Mouse (Mus musculus) retina, postnatal 7 days (tissue): ENCODE results near the gene Sp6.

ENCODE experiments used
- DNase-seq: peaks from one replicate; pipeline ENCODE4 v3.0.0-alpha.2; 2012; ENCODE audit warnings: low read depth, low spot score

Gene Sp6

DNA sequence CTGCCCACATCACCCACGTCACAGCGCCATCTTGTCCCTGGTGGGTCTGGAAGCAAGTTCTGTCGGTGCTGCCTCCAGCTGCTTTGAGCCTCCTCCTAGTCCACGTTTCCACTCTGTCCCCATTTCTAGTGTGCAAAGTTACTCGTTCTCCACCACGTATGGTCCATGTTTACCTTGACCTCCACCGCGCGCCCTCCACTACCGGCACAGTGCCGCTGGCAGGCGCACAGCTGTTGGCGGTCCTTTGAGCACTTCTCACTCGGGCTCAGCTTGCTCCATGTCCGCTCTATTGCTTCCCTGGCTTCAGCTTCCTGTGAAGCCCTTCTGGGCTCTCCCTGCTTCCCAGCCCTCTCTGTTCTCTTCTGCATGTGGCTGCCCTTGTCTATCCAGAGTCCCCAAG lies 31.7 kb upstream of the Sp6 start:
- no peak for DNase-seq

DNA sequence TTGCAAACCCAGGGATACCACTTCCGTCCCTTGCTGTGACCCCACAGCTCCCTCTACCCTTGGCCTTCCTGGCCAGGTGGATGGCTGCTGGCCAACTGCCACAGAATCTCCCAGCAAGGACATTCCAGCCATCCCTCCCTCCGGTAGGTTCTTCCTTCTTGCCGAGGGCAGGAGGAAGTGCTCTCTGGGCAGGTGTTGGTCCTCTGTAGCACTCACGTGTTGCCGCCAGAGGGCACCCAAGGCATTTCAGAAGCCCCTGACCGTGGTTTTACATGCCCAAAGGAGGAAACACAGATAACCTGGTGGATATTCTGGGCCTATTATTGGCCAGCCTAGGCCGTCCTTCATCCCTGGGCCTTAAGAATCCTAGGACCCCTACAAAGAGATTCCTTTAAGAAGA lies 30.8 kb upstream of the Sp6 start:
- peak; percentile 75 for DNase-seq

DNA sequence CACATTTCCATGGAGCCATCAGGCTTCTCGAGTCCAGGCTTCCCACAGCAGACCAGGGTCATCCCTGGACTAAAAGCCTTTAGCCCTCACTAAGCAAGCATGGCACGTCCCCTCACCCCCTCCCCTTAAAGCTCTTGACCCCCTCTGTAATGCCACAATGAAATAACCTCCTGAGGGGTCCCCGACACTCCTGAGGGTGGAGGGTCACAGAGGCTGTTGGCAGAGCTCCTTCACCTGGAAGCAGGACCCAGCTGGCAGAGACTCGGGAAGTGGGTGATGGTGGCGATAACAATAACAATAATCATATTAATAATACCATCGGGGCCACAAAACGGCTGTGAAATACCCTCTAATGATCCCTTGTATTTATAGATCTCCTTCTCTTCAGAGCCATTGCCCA lies 30.3 kb upstream of the Sp6 start, which contains the start of gene Sp2:
Sp2 (minus strand) TSS at position 101 of the 400 bp plus-strand sequence.
- DNase-seq, result no peak

DNA sequence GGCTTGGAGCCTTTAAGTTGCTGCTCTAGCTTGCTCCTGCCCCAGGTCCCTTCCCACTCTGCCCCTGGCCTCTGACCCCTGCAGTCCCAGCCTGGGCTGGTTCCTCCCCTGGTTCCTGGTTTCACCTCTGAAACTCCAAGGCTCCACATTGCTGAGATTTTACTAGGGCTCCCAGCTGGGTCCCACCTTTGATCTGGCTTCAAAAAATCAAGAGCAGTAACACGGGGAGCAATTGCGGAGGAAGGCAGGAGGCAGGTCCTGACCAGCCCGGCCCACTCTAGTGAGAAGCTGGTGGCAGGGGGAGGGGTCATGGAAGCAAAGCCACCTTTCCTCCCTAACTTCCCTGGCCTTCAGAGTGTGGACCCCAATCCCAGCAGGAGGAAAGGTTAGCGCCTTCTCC lies 28.3 kb upstream of the Sp6 start:
- DNase-seq, result no peak

DNA sequence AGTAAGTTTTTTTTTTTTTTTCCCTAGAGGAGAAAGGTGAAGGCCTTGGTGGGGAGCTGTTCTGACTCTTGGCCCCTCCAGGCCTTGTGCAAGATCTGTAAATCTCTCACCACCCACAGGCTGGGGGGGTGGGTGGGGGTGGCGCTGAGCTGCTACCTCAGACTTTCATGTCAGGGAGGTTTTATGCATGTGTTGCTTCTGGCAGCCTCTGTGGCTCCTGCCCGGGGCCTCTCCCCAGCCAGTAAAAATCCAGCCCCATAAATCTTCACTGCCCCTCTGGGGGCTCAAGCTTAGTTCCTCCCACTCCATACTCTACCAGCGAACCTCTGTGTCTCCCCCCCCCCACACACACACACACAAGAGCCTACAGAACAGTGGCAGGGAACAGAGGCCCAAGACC lies 26.7 kb upstream of the Sp6 start:
- no peak for DNase-seq

DNA sequence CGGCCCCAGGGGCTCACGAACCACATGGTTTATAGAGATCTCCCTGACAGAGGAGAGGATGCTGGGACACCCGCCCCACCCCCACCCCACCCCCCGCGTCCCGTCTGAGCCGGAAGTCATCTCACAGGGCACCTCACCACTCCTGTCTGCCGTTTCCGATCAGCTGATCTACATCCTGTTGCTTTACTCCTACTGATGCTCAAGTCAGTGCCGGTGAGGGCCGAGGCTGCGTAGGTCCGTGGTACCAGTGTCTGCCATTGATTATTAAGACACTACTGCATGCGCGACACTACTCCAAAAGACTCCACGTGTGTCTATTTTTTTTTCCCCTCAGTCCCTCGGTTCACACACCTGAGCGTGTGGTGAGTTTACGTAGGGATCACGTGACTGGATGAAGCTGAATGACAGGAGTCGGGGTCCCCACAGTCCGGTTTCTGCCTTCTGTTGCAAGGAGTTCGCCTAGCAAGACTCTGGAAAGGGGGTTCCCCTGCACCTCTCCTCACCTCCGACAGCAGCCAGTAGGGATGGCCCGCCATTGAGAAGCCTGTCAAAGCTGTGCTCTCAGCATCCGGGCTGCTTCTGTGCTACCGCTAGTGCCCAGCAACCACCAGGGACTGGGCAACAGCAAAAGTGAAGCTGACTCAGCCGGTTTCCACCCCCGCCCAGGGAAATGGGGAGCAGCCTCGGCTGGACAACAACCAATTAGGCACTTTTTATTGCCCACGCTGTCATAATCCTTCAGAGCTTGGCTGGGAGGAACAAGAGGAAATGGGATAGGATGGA lies 25.1 kb upstream of the Sp6 start:
- DNase-seq, result no peak

DNA sequence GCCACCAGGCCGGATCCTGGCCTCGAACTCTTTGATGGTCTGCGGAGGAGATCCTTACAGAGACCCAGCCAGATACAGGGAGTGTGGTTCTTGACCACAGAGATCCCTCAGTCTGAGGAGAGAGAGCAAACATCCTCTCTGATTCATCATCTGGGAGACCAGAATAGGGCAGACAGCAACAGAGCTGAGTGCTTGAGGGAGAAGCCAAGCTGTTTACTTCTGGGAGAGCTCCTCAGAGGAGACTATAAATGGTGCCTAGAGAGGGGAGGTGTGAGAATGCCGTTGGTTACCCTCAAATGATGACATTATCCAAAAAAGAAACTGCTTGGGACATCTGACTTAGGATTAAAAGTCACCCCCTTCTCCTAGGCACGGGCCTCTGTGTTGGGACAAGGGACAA lies 21.7 kb upstream of the Sp6 start:
- no peak for DNase-seq

DNA sequence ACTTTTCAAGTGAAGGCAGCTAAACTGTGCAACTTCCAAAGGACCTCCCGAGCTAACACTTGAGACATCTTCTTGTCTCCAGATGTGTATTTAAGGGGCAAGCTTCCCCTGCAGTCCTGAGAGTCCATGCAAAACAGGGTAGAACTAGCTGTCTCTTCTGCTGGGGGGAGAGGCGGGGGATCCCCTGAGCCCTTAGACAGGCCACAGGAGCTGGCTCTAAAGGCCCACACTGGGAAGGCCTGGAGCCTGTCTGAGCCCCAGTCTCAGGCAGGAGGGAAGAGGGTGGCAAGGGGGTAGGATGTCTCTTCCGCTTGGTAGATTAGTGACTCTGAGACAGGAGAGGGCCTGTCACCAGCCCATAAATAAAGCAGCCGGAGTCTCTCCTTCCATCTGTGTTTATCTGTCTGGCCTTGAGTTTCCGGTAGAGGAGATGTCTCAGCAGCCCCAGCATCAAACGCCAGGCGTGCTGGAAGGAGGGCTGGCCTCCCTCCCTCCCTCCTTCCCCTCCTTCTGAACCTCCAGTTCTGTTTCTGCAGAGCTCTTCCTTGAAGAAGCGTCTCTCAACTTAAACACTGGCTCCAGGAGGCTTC lies 20.4 kb upstream of the Sp6 start:
- DNase-seq, result no peak

DNA sequence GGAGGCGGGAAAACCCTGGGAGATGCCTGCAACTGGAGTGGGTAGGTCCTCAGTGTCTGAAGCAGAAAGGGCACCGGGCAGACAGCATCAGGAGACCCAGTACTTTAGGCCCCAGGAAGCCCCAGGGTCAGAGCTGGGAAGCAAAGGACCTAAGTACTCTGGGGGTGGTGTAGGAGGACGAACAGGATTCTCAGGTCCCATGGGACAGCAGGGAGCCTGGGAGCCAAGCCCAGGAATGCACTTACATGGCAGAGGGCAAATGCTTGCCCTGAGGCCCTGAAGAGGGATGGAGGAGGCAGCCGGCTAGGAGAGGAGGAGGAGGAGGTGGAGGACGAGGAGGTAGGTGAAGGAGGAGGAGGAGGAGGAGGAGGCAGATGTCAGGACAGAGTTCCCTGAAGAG lies 18.2 kb upstream of the Sp6 start:
- DNase-seq, result no peak

DNA sequence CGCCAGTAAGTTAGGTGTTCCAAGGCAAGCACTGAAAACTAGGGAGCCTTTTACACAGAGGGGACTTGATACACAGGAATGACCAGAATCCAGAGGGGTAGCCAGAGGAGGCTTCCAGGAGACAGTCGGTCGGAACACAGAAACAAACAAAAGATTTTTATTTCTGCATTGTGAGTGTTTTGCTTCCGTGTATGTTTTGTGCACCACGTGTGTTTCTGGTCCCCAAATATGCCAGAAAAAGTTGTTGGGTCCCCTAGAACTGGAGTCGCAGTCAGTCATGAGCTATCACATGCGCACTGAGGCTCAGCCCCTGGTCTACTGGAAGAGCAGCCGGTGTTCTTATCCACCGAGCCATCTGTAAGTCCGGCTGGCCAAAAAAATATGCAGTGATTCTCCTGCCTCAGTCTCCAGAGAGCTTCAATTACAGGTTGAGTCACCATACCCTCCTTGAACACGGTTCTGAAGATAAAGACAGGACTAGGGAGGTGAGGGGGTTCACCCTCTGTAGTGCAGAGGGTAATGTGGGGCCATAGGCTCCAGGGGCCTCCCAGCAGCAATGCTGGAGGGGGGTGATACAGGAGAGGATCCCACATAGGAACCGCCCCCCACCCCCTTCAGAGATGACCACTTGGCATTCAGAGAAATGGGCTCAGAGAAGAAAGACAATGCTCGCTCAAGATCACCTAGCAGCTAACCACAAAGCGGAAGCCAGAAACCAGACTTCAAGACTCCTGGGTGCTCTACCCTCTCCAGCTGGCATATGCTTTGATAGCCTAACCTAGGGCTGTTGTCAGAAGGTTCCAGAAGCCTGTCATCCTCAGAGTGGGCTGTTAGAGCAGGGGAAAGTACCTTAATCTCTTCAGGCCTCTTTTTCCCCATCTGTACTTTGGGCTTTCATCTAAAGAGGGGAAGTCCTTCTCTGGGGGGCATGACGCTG lies 17.1 kb upstream of the Sp6 start:
- no peak for DNase-seq

DNA sequence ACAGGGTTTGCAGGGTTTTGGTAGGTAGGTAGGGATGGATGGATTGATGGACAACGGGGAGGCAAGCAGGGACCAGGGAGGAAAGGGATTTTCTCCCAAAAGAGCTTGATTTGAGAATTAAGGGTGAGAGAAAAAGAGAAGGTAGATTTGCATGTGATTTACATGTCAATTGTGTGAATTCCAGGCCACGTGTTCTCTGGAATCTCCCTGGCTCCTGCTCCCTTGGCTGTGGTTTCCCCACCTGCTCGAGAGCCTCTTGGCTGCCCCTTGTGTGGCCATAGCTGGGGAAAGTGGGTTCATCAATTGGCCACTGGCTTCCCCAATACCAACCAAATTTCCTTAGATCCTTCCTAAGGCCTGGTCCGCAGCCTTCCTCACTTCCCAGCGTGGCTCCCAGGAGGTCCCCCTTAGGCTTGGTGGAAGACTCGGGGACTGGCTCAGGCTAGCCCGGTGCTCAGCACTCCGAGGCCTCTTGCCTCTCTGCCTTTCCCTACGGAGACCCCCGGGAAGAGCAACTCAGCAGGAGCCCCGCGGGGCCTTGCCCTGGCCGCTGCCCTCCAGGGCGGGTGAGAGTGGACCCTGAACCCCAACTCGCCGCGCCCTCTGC lies 16.3 kb upstream of the Sp6 start:
- DNase-seq, result no peak

DNA sequence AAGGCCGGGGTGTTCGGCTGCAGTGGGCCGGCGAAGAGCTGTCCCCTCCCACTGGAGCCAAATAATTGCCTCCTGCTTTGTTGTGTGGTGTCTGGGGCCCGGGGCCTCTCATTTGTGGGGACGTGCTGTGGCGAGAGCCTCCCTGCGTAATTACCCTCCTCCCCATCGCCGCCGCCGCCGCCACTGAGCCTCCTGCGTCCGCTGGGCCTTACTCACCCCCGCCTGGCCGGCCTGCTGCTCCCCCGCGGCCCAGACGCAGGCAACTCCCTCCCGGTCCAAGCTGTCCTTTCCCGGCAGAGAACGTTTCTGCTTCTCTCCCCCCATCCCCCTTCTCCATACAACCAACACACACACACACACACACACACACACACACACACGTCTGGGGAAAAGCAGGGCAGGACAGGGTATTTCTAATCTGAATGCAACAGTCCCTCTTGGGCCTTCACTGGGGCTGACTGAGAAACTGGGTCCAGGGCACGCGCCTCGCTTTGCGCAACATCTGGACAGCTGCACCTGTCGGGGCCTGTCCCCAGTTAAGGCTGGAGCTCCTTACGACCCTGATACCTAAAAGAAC lies 15.7 kb upstream of the Sp6 start:
- DNase-seq, result no peak

DNA sequence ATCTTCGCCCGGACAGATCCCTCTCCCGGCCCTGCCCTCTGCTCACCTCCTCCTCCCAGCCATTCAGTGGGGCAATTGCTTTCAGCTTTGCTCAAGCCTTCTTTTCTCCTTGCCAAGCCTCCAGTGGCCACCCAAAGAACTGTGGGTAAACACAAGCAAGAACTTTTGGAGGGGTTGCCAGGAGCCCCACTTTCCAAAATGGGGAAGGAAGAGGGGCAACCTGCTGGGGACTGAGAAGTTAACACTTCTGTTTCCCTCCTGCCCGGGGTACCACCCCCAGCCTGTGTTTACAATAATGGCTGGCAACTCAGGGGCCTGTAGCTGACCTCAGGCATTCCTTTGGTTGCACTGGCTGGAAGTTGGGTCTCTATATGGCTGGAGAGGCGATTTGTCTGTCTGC lies 10.0 kb upstream of the Sp6 start:
- DNase-seq, result no peak

DNA sequence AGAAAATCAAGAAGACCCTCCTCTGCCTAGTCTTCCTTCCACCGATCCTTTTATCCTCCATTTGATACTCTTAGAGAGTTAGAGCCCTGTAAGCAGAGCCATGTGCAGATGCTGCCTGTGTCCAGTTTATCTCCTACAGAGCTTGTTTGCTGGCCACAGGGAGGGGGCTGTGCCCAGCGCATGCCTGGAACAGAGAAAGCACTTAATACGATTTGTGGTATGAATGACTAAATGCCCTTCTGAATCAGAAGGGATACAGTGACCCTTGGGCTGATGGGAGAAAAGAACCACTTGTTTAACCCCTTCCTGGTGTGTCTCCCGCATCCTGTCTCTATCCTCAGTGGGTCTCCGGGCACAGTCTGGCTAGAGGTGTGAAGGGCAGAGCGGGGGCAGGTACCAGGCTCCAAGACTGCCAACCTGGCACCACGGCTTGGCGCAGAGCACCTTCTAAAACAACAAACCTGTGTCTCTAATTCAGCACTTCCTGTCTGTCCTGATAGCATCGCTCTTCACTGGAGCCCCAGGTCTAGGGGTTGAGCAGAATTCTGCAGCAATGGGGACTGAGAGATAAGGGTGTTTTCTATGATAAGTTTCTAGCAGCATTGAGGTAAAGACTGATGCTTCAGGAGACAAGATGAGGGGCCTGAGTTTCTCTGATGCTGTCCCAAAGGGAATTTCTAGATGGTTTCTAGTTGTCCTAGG lies 6.0 kb upstream of the Sp6 start:
- peak; percentile 73 for DNase-seq

DNA sequence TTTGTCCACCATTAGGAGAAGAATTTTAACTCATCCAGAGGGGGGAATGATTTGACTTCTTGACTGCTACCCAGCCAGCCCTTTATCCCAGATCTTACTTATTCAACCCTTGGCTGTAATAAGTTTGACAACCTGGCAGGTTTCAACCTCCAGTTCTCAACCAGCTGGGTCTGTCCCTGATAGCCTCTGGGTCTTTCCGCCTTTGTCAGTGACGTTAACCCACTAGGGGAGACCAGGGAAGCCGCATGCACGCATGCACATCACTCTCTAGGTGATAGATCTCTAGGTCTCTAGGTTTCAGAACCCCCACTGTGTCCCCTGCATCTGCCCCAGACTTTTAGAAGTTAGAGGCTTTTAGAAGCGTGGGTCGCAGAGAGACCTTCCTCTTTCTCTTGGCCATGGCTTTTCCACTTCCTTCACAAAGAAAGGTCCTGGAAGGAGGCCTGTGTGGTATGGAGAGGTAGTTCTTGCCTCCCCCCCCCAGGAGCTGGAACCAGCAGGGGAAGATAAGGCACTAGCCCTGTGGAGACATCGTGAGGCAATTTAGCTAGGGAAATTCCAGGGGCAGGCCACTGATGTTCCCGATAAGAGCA lies 3.9 kb upstream of the Sp6 start:
- no peak for DNase-seq

DNA sequence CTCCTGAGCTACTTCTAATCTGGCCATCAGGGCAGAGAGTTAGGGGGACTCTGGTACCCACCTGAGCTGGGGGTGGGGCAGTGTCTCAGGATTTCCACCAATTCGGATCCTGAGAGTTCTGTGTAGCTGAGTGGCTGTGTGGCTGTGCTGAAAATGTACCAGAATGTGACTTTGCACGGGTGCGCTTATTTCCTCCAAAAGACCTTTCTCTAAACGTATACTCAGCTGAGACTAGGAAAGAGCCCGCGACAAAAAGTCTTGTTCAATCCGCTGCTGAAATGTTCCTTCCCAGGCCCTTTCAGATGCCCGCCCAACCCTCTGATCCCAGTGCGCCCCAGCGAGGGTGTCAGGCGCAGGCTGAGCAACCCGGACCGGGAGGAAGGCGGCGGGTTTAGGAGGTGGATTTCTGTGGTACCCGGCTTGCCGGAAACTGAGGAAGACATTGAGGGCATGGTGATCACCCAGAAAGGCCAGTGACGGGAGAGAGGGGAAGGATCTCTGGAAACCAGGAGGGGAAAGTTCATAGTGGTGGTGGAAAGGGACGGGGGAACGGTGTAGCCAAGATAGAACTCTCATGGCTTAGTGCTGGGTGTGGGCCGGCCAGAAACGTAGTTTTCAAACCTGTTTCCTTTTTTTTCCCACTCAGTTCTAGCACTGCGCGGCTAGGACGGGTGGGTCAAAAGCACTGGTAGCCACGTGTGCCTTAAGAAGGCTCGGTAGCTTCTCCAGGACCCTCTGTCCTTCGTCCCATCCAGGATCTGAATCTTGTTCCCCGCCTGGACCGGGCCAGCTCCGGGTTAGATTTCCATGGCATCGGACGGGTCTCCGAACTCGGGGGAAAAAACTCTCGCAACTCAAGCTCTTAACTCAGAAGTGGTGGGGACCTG lies 4.7 kb downstream of the Sp6 start:
- DNase-seq, result no peak

DNA sequence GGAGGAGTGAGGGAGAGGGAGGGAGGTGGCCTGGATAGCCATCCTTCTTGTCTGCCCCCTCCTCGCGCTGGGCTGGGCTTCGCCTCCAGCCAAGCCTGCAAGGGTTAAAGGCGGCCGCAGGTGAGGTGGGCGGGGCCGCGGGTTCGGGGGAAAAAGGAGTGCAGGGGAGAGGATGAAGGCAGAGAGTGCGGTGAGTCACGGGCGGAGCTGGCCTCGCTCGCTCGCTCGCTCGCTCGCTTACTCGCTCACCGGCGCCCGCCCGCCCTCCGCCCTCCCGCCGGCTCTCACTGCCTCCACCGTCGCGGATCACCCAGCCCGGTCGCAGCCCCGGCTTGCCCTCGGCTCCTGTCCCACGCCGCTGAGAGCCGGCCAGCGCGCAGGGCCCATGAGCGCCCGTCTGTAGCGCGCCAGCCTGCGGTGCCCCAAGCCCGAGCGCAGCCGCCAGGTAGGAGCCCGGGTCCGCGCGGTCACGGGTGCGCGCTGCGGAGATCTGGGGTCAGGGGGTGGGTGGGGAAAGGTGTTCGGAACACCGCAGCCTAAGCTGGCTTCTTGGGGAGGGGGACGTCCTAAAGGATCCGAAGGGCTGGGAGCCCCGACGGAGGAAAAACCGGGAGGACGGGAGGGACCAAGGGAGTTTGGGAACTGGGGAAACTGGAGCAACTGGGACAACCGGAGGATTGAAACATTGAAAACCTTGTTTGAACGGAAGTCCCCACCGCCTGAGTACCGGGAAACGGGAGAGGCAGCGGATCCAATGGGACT lies 5.6 kb downstream of the Sp6 start:
- no peak for DNase-seq

DNA sequence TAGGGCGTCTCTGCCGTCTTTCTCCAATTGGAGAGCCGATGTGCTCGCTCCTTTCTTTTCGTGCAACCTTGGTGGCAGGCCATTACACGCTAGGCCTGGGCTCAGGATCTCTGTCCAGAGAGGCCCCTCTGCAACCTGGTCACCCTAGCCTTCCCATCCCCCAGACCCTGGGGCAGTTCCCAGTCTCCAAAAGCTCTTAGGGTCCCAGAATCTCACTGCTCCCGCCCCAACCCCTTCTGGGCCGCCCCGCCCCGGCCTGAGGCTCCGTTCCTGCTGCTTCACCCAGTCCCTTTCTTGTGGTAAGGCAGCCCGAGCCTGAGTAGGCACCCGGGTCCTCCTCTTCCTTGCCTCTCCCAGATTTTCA lies 6.1 kb downstream of the Sp6 start:
- DNase-seq, result no peak
